In genomic region chr11:69984431-69984830, GRCm38 (mm10) we compare ENCODE assay signal across 14 mouse cellular contexts.
"Had no signal": no experiment of that assay in that cellular context is flagged by ENCODE, and none has a peak within 500 bp of the region (broad histone marks: within the 10 kb centered on the region; RNA-seq: fewer than 3 reads in every experiment).

No protein-coding gene starts in this region.

- H3K4me3 ChIP-seq: layer of hippocampus, adult 2 months; limb, embryonic 15.5 days; liver, embryonic 12.5 days; midbrain, embryonic 15.5 days had no signal

- H3K27me3 ChIP-seq: limb, embryonic 15.5 days; liver, embryonic 12.5 days; midbrain, embryonic 15.5 days had no signal

- ATAC-seq: liver, embryonic 12.5 days; midbrain, embryonic 15.5 days had no signal

- DNase-seq: kidney, adult 8-10 months; kidney, postnatal 25 days; lung, embryonic 14.5 days; lung, postnatal 10 days; lung, postnatal 4 days; right cerebral cortex, adult 18-20 months; right cerebral cortex, postnatal 25 days; thymus, postnatal 4 days had no signal

- H3K9me3 ChIP-seq: limb, embryonic 15.5 days; liver, embryonic 12.5 days; midbrain, embryonic 15.5 days had no signal

- H3K9ac ChIP-seq: limb, embryonic 15.5 days; liver, embryonic 12.5 days; midbrain, embryonic 15.5 days had no signal

- H3K27ac ChIP-seq: layer of hippocampus, adult 2 months; limb, embryonic 15.5 days; midbrain, embryonic 15.5 days; stomach, postnatal 0 days had no signal

- H3K4me2 ChIP-seq: limb, embryonic 15.5 days; liver, embryonic 12.5 days; midbrain, embryonic 11.5 days had no signal
